Mouse (Mus musculus) hindbrain, embryonic 10.5 days (tissue): Measurements from ENCODE around the gene Fxn. TPM values are rescaled to one million over a fixed set of nuclear protein-coding genes. Genes with fewer than 3 reads are reported as not detected.

Experiments used
- DNase-seq: peaks from one replicate; pipeline ENCODE4 v3.0.0-alpha.2; 2017; ENCODE audit warnings: low spot score
- H3K27ac ChIP-seq: fragments of 300-500 bp; sonication (generic); 2 replicates; pipeline ENCODE4 v1.5.1; 2016; ENCODE audit warnings: mild to moderate bottlenecking, moderate library complexity
- H3K27me3 ChIP-seq: fragments of 300-500 bp; sonication (generic); 2 replicates; pipeline ENCODE4 v1.6.1; 2016; ENCODE audit warnings: mild to moderate bottlenecking; ENCODE audit not compliant: poor library complexity, insufficient read depth, severe bottlenecking
- H3K36me3 ChIP-seq: fragments of 300-500 bp; sonication (generic); 2 replicates; pipeline ENCODE4 v1.6.1; 2016; ENCODE audit warnings: mild to moderate bottlenecking, moderate library complexity
- H3K4me1 ChIP-seq: fragments of 300-500 bp; sonication (generic); replicated peaks from 2 replicates; pipeline ENCODE4 v1.6.1; 2016; ENCODE audit warnings: mild to moderate bottlenecking
- H3K4me3 ChIP-seq: fragments of 300-500 bp; sonication (generic); 2 replicates; pipeline ENCODE4 v1.5.1; 2016; ENCODE audit warnings: mild to moderate bottlenecking, moderate library complexity
- H3K9me3 ChIP-seq: fragments of 300-500 bp; sonication (generic); 2 replicates; pipeline ENCODE4 v1.6.1; 2016; ENCODE audit warnings: mild to moderate bottlenecking, moderate library complexity
- WGBS: fragments of 180-500 bp; shearing (Covaris S2); methylation state at CpG from one replicate; pipeline ENCODE4 v1.1.7; 2016; 5-methylcytosine and 5-hydroxymethylcytosine counted together
- polyA plus RNA-seq: library from polyadenylated mRNA; unstranded; fragments of >200 nt; fragmentation: Nextera tagmentation; extraction: Ambion mirVana; gene quantifications from 2 replicates; pipeline ENCODE4 v1.2.1, GENCODE M21; 2016

Gene Fxn
- polyA plus RNA-seq, 1 experiment from 2014 or later: 56.7 TPM

DNA sequence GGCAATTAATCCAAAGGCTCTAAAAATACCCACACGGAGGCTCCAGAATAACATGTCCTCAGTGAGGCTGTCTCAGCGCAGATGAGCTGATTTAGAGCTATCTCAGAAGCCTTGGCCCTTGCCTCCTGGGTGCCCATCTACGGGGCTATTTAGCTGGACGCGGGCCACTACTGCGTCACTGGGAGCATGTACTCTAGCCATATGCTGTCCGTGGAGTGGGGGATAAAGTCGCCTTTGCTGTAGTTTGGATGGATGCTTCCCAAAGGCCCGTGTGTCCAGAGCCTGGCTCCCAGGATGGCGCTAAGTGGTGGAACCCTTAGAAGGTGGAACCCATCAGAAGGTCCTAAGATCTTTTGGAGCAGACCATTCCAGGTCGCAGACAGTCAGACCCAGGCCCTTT lies 34.3 kb upstream of the Fxn start:
- Histone ChIP-seq H3K4me1 (peaks cover 16% of the 10 kb centered on the region; the same call in 1 of the 2 replicates), H3K4me3 (no peak overlapping the region), H3K27ac (no peak overlapping the region), H3K27me3 (no peaks in the 10 kb centered on the region), H3K9me3 (no peaks in the 10 kb centered on the region), H3K36me3 (no peaks in the 10 kb centered on the region)
- WGBS: 91% methylated on average over 11 of the region's 11 CpGs
- no peak for DNase-seq

- no peaks in the 10 kb centered on the region for H3K36me3 ChIP-seq
- peaks cover 24% of the 10 kb centered on the region for H3K4me1 ChIP-seq
- no peaks in the 10 kb centered on the region for H3K27me3 ChIP-seq
- no peak overlapping the region for H3K27ac ChIP-seq
- H3K9me3 ChIP-seq: no peaks in the 10 kb centered on the region
- DNase-seq: peak; percentile 21
- 64% methylated on average over 12 of the region's 12 CpGs for WGBS
- H3K4me3 ChIP-seq: no peak overlapping the region
These were observed 32.3 kb upstream of the Fxn start for GRCm38 (mm10) chr19:24312556-24313342.

DNA sequence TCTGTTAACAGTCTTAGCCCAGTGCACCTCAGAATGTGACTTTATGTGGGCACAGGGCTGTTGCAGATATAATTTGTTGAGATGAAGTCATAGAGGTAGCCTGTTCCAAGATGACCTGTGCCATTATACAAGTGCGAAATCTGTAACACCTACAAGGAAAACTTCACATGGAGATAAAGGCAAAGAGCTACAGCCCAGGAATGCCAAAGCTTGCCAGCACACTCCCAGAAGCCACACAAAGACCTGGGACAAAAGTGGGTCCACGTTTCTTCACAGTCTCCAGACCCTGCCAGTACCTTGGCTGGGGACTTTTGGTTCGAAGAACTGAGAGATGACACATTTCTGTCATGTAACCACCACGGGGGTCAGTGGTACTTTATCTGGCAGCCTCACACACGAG lies 31.6 kb upstream of the Fxn start:
- 81% methylated on average over 5 of the region's 5 CpGs for WGBS
- H3K4me3 ChIP-seq: no peak overlapping the region
- DNase-seq: no peak
- H3K4me1 ChIP-seq: peaks cover 26% of the 10 kb centered on the region
- no peaks in the 10 kb centered on the region for H3K9me3 ChIP-seq
- H3K27ac ChIP-seq: no peak overlapping the region
- H3K36me3 ChIP-seq: no peaks in the 10 kb centered on the region
- H3K27me3 ChIP-seq: no peaks in the 10 kb centered on the region

DNA sequence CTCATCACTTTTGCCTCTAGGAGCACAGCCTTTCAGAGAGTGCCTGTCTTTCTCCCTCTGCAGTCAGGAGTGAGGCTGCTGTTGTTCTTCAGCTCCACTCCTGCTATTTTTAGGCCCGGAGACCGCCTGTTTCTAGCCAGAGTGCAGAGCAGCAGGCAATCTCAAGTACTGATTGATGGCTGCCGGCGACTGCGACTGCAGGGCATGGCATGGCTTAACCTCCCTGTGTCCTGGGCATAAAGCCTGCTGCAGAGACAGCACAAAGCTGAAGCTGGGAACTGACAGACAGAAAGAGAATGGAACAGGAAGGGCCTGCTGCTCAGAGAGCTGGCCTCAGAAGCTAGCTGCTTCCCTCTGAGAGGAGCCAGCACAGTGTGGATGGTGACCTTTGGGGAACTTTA lies 27.9 kb upstream of the Fxn start:
- H3K36me3 ChIP-seq: no peaks in the 10 kb centered on the region
- WGBS: 5% methylated on average over 5 of the region's 5 CpGs
- H3K4me1 ChIP-seq: peaks cover 13% of the 10 kb centered on the region
- no peak overlapping the region for H3K4me3 ChIP-seq
- no peaks in the 10 kb centered on the region for H3K27me3 ChIP-seq
- peak overlapping the region; percentile 73 for H3K27ac ChIP-seq
- no peaks in the 10 kb centered on the region for H3K9me3 ChIP-seq
- DNase-seq: peak; percentile 65

DNA sequence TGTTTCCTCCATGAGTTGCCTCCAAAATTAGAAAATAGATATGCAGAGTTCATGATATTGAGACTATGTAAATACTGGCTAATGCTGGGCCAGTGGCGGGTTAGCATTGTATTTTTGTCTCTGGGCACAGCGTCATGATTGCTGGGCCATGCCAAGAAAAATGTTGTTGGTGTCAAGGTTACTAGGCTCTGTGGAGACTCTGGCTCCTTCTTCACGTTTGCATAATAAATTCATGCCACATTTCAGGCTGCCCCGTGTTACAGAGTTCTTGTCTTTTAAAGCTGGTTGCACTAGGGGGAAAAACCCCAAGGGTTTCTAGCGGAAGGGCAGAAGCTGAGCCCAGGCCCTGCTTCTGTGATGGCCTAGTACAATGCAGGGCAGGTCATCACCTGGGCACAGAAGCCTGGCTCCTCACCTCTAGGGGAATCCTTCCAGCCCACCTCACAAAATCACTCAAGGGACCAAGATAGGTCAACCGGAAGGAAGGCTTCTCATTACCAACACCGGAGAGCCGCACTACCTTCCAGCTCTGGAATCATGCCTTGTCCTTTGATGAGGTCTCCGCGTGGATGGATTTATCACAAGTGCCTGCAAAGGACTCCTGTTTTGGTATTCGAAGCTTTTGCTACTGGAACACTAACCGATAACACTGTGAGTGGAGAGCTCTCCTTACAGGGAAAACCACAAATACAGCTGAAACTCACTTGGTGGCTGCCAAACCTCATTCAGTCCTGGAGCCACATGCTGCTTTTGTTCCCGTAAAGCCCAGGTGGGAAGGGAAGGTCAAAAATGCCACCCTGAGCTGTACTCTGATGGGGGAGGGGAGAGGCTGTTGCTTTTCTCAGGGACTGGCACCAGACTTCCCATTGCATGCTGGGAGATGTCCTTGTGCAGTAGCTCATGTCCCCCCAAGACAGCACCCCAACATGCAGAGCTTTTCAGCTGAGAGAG lies 27.1 kb upstream of the Fxn start:
- Histone ChIP-seq H3K4me1 (peaks cover 14% of the 10 kb centered on the region), H3K4me3 (no peak overlapping the region), H3K27ac (peak overlapping the region; percentile 73), H3K9me3 (no peaks in the 10 kb centered on the region), H3K27me3 (no peaks in the 10 kb centered on the region), H3K36me3 (no peaks in the 10 kb centered on the region)
- 70% methylated on average over 13 of the region's 13 CpGs for WGBS
- DNase-seq: no peak

- no peaks in the 10 kb centered on the region for H3K36me3 ChIP-seq
- no peak for DNase-seq
- no peaks in the 10 kb centered on the region for H3K27me3 ChIP-seq
- no peak overlapping the region for H3K4me3 ChIP-seq
- no peaks in the 10 kb centered on the region for H3K9me3 ChIP-seq
- H3K4me1 ChIP-seq: peaks cover 25% of the 10 kb centered on the region
- WGBS: 95% methylated on average over 5 of the region's 5 CpGs
- no peak overlapping the region for H3K27ac ChIP-seq
These were observed 25.9 kb upstream of the Fxn start for GRCm38 (mm10) chr19:24306351-24306750.

- Histone ChIP-seq H3K36me3 (no peaks in the 10 kb centered on the region), H3K9me3 (no peaks in the 10 kb centered on the region), H3K4me1 (peaks cover 16% of the 10 kb centered on the region), H3K27ac (0 out of 2 replicates have a peak overlapping the region, but pooled peaks have one; percentile 29), H3K27me3 (no peaks in the 10 kb centered on the region), H3K4me3 (no peak overlapping the region)
- 42% methylated on average over 10 of the region's 10 CpGs for WGBS
- DNase-seq: no peak
These were observed 21.8 kb upstream of the Fxn start for GRCm38 (mm10) chr19:24302198-24302597.

DNA sequence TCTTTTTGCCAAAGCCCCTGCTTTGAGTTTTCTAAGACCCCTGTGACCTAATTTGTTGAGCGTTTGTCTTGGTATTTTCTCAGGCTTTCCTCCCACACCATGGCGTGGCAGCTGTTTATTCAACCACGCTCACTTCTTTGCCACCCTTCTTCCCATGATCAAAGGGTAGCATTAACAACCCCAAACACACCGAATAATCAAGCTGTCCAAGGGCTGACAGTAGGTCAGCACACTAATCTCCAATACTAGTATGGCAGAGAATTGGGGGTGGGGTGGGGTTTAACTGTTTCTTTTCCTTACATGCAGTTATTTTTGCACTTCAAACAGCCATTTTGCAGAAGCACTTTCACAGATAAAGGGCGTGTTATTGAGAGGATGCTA lies 21.4 kb upstream of the Fxn start:
- H3K4me3 ChIP-seq: no peak overlapping the region
- H3K27ac ChIP-seq: no peak overlapping the region

DNA sequence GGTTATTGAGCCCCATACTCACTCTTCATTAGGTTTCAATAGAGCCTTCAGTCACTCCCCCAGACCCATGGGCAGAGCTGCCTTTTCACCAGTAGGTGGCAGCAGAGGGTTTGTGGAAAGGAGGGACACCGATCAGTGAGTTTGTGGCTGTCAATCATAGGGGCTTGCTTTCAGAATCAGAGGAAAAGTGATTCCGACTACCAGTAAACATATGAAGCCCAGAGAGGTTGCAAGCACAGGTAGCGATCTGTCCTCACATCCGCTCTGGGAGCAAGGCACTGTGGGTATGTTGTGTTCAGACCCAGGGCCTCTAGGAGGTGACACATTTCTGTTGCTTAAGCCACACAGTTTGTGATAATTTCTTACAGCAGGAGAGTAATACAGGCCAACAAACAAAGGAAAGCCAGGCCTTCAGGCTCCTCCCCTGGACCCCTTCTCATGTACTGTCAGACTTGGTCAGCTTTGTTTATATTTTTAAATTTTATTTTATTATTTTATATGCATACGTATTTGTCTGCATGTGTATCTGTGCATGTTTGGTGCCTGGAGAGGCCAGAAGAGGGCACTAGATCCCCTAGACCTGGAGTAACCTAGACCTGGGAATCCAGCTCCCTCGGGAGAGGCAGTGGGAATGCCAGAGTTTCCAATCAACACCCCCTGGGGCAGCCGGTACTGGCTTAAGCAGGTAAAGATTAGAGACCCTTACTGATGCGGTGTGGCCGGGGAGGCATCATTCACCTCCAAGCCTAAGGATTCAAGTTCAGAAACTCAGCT lies 20.8 kb upstream of the Fxn start:
- H3K9me3 ChIP-seq: no peaks in the 10 kb centered on the region
- no peaks in the 10 kb centered on the region for H3K36me3 ChIP-seq
- WGBS: 4% methylated on average over 9 of the region's 9 CpGs

More for the DNA sequence above, 21.4 kb upstream of the Fxn start:
- DNase-seq: no peak
- 18% methylated on average over 5 of the region's 5 CpGs for WGBS
- Histone ChIP-seq H3K9me3 (no peaks in the 10 kb centered on the region), H3K4me1 (peaks cover 16% of the 10 kb centered on the region), H3K27me3 (no peaks in the 10 kb centered on the region), H3K36me3 (no peaks in the 10 kb centered on the region)

GRCm38 (mm10) chr19:24293537-24293936 lies 13.1 kb upstream of the Fxn start:
- WGBS: 88% methylated on average over 5 of the region's 5 CpGs
- DNase-seq: no peak
- Histone ChIP-seq H3K27ac (no peak overlapping the region), H3K4me1 (no peaks in the 10 kb centered on the region), H3K27me3 (no peaks in the 10 kb centered on the region), H3K36me3 (no peaks in the 10 kb centered on the region), H3K9me3 (no peaks in the 10 kb centered on the region), H3K4me3 (no peak overlapping the region)

More for the DNA sequence above, 20.8 kb upstream of the Fxn start:
- Histone ChIP-seq H3K27ac (no peak overlapping the region), H3K4me1 (peaks cover 16% of the 10 kb centered on the region), H3K27me3 (no peaks in the 10 kb centered on the region), H3K4me3 (peak overlapping the region; percentile 45)
- DNase-seq: peak; percentile 80

DNA sequence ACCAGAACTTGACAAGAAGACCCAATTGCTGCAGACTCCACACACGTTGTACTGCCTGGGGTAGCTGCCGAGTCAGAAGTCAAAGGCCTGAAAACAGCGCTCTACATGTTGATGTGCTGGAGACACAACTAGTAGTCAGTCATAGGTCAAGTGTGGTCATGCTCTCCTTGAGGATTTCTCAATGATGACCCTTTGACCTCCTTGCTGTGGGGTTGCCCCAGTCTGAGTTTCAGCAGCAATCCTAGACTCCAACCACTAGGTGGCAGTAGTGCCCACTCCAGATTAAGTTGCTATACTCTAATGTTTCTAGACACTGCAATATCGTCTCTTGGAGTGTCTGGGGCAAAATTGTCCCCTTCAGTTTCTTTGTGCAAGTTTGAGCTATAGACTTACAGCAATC lies 3.8 kb upstream of the Fxn start:
- no peaks in the 10 kb centered on the region for H3K36me3 ChIP-seq
- H3K4me3 ChIP-seq: no peak overlapping the region
- peaks cover 7% of the 10 kb centered on the region for H3K4me1 ChIP-seq
- H3K27me3 ChIP-seq: no peaks in the 10 kb centered on the region
- no peak overlapping the region for H3K27ac ChIP-seq
- WGBS: 69% methylated on average over 4 of the region's 4 CpGs
- peak; percentile 39 for DNase-seq
- no peaks in the 10 kb centered on the region for H3K9me3 ChIP-seq

- Histone ChIP-seq H3K4me1 (peaks cover 11% of the 10 kb centered on the region), H3K27me3 (no peaks in the 10 kb centered on the region), H3K27ac (no peak overlapping the region), H3K9me3 (no peaks in the 10 kb centered on the region), H3K36me3 (peaks cover 9% of the 10 kb centered on the region; the same call in 1 of the 2 replicates), H3K4me3 (peak overlapping the region; percentile 70)
- DNase-seq: no peak
- 72% methylated on average over 7 of the region's 7 CpGs for WGBS
These were observed 1.0 kb upstream of the Fxn start for GRCm38 (mm10) chr19:24281288-24281980.
